Mouse (Mus musculus): ENCODE results near the gene Kdm5a. TPM values are rescaled to one million over a fixed set of nuclear protein-coding genes. Genes with fewer than 3 reads are reported as not detected.
A peak's percentile ranks its signal among the peaks of the same experiment; 100 is the strongest.

The Kdm5a gene
- polyA plus RNA-seq, 1 experiment from 2014 or later = 63.4 TPM

DNA sequence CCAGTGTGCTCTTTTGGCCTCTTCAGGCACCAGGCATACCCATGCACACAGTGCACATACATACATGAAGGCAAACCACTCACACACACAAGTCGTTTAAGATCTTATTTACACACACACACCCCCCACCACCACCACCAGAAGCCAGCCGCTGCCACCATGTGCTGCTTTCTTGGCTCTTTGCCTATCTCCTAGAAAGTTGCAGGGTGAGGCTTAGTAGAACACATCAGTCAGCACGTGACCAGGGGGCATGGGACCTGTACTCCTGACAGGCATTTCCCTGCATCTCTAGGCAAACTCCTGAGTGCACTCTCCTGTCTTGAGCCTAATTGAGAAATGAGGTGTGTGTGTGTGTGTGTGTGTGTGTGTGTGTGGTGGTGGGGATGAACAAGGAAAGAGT is 121.1 kb downstream of the Kdm5a start:
- H3K27me3 ChIP-seq (replicated peaks; ENCODE audit: control insufficient read depth, insufficient read depth, low read length) = peaks cover 2% of the 10 kb centered on the region; the same call in 1 of the 2 replicates
- H3K27ac ChIP-seq (ENCODE audit: low read depth, low read length) = no peak overlapping the region
- peaks cover 9% of the 10 kb centered on the region for H3K36me3 ChIP-seq (ENCODE audit: control insufficient read depth, insufficient read depth, low read length)
- no peak for ATAC-seq (replicated peaks; ENCODE audit: low FRiP score)
- no peak for DNase-seq (ENCODE audit: low spot score)
- H3K9me3 ChIP-seq (ENCODE audit: control insufficient read depth, low read length) = no peaks in the 10 kb centered on the region
- H3K4me3 ChIP-seq (ENCODE audit: low read depth, low read length) = no peak overlapping the region
- H3K4me2 ChIP-seq = no peak overlapping the region
- 0 out of 2 replicates have a peak, but pooled peaks cover 3% of the 10 kb centered on the region for H3K4me1 ChIP-seq (replicated peaks; ENCODE audit: control insufficient read depth, insufficient read depth, low read length)
- WGBS = 65% methylated on average over 3 of the region's 3 CpGs
- H3K9ac ChIP-seq (ENCODE audit: low read depth, low read length) = no peak overlapping the region

- Histone ChIP-seq H3K9ac (ENCODE audit: low read depth, low read length) (no peak overlapping the region), H3K4me3 (ENCODE audit: low read depth, low read length) (no peak overlapping the region), H3K4me2 (no peak overlapping the region), H3K9me3 (ENCODE audit: control insufficient read depth, low read length) (no peaks in the 10 kb centered on the region), H3K36me3 (ENCODE audit: control insufficient read depth, insufficient read depth, low read length) (peaks cover 8% of the 10 kb centered on the region), H3K4me1 (replicated peaks; ENCODE audit: control insufficient read depth, insufficient read depth, low read length) (0 out of 2 replicates have a peak, but pooled peaks cover 3% of the 10 kb centered on the region), H3K27me3 (replicated peaks; ENCODE audit: control insufficient read depth, insufficient read depth, low read length) (peaks cover 3% of the 10 kb centered on the region; the same call in 1 of the 2 replicates), H3K27ac (ENCODE audit: low read depth, low read length) (no peak overlapping the region)
- ATAC-seq (replicated peaks; ENCODE audit: low FRiP score) (0 out of 2 replicates have a peak, but pooled peaks have one; percentile 13), DNase-seq (ENCODE audit: low spot score) (no peak)
- WGBS = 46% methylated on average over 8 of the region's 8 CpGs
Measured at GRCm38 (mm10) chr6:120486051-120486510, 122.2 kb downstream of the Kdm5a start.

DNA sequence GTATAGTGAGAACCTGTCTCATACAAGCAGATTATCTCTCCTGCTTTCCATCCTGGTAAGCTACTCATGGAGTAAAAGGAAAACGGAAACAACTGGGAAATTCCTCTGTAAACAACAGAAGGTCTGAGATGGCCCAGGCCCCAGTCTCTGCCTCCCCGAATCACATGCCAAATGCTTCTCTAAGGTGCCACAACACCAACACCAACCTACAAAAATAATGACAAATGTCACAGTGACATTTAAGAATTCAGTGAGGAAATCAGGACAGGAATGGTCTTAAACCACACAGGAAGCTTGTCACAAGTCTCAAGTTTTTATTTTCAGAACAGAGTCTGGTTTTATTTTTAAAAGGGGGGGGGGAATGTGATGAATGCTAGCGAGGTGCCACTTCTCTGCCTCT is 124.7 kb downstream of the Kdm5a start:
- WGBS = 49% methylated on average over 3 of the region's 3 CpGs
- Histone ChIP-seq H3K27ac (ENCODE audit: low read depth, low read length) (no peak overlapping the region), H3K4me3 (ENCODE audit: low read depth, low read length) (no peak overlapping the region), H3K9me3 (ENCODE audit: control insufficient read depth, low read length) (no peaks in the 10 kb centered on the region), H3K27me3 (replicated peaks; ENCODE audit: control insufficient read depth, insufficient read depth, low read length) (peaks cover 28% of the 10 kb centered on the region), H3K4me1 (replicated peaks; ENCODE audit: control insufficient read depth, insufficient read depth, low read length) (peaks cover 17% of the 10 kb centered on the region), H3K9ac (ENCODE audit: low read depth, low read length) (no peak overlapping the region), H3K4me2 (no peak overlapping the region), H3K36me3 (ENCODE audit: control insufficient read depth, insufficient read depth, low read length) (no peaks in the 10 kb centered on the region)
- DNase-seq (ENCODE audit: low spot score) (no peak), ATAC-seq (replicated peaks; ENCODE audit: low FRiP score) (no peak)

DNA sequence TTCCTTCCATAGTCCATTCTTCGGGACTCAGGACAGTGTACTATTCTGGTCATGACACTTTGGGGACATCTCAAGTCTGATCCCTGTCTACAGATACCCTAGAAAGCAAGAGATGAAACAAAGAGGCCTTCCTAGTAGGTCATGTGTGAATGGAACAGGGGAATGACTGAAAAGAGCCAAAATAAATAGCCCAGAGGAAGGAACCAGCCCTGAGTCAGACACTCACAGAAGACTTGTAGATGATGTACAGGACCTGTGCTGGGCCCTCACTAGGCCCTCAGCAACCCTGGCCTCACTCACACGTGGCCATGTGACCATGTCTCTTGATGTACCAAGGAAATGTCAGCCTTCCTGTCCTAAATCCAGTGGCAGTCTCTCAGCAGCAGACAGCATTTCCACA is 125.5 kb downstream of the Kdm5a start:
- no peaks in the 10 kb centered on the region for H3K36me3 ChIP-seq (ENCODE audit: control insufficient read depth, insufficient read depth, low read length)
- H3K4me1 ChIP-seq (replicated peaks; ENCODE audit: control insufficient read depth, insufficient read depth, low read length) = peaks cover 22% of the 10 kb centered on the region
- peaks cover 36% of the 10 kb centered on the region for H3K27me3 ChIP-seq (replicated peaks; ENCODE audit: control insufficient read depth, insufficient read depth, low read length)
- 56% methylated on average over 2 of the region's 2 CpGs for WGBS
- H3K9me3 ChIP-seq (ENCODE audit: control insufficient read depth, low read length) = no peaks in the 10 kb centered on the region
- H3K27ac ChIP-seq (ENCODE audit: low read depth, low read length) = no peak overlapping the region
- H3K4me2 ChIP-seq = no peak overlapping the region
- H3K4me3 ChIP-seq (ENCODE audit: low read depth, low read length) = no peak overlapping the region
- no peak for ATAC-seq (replicated peaks; ENCODE audit: low FRiP score)
- no peak overlapping the region for H3K9ac ChIP-seq (ENCODE audit: low read depth, low read length)
- DNase-seq (ENCODE audit: low spot score) = no peak

- Histone ChIP-seq H3K4me2 (no peak overlapping the region), H3K9ac (ENCODE audit: low read depth, low read length) (no peak overlapping the region), H3K4me3 (ENCODE audit: low read depth, low read length) (no peak overlapping the region), H3K27me3 (replicated peaks; ENCODE audit: control insufficient read depth, insufficient read depth, low read length) (peaks cover 45% of the 10 kb centered on the region), H3K27ac (ENCODE audit: low read depth, low read length) (no peak overlapping the region), H3K36me3 (ENCODE audit: control insufficient read depth, insufficient read depth, low read length) (no peaks in the 10 kb centered on the region), H3K4me1 (replicated peaks; ENCODE audit: control insufficient read depth, insufficient read depth, low read length) (peaks cover 22% of the 10 kb centered on the region), H3K9me3 (ENCODE audit: control insufficient read depth, low read length) (no peaks in the 10 kb centered on the region)
- ATAC-seq (replicated peaks; ENCODE audit: low FRiP score) (no peak), DNase-seq (ENCODE audit: low spot score) (no peak)
- WGBS = 69% methylated on average over 7 of the region's 7 CpGs
Measured at GRCm38 (mm10) chr6:120491064-120491463, 127.1 kb downstream of the Kdm5a start.

- Histone ChIP-seq H3K4me3 (ENCODE audit: low read depth, low read length) (peak overlapping the region; percentile 66), H3K27ac (ENCODE audit: low read depth, low read length) (no peak overlapping the region), H3K4me2 (peak overlapping the region; percentile 96), H3K9me3 (ENCODE audit: control insufficient read depth, low read length) (no peaks in the 10 kb centered on the region), H3K4me1 (replicated peaks; ENCODE audit: control insufficient read depth, insufficient read depth, low read length) (peaks cover 22% of the 10 kb centered on the region), H3K36me3 (ENCODE audit: control insufficient read depth, insufficient read depth, low read length) (no peaks in the 10 kb centered on the region), H3K27me3 (replicated peaks; ENCODE audit: control insufficient read depth, insufficient read depth, low read length) (peaks cover 45% of the 10 kb centered on the region), H3K9ac (ENCODE audit: low read depth, low read length) (no peak overlapping the region)
- ATAC-seq (replicated peaks; ENCODE audit: low FRiP score) (no peak; the same call in 1 of the 2 replicates), DNase-seq (ENCODE audit: low spot score) (no peak)
- 12% methylated on average over 22 of the region's 22 CpGs for WGBS
Measured at GRCm38 (mm10) chr6:120491862-120492498, 128.1 kb downstream of the Kdm5a start.

GRCm38 (mm10) chr6:120492499-120493373 is 128.8 kb downstream of the Kdm5a start:
- Histone ChIP-seq H3K4me2 (peak overlapping the region; percentile 96), H3K27me3 (replicated peaks; ENCODE audit: control insufficient read depth, insufficient read depth, low read length) (peaks cover 45% of the 10 kb centered on the region), H3K9ac (ENCODE audit: low read depth, low read length) (peak overlapping the region; percentile 40), H3K27ac (ENCODE audit: low read depth, low read length) (no peak overlapping the region), H3K9me3 (ENCODE audit: control insufficient read depth, low read length) (no peaks in the 10 kb centered on the region), H3K4me3 (ENCODE audit: low read depth, low read length) (peak overlapping the region; percentile 66), H3K4me1 (replicated peaks; ENCODE audit: control insufficient read depth, insufficient read depth, low read length) (peaks cover 22% of the 10 kb centered on the region), H3K36me3 (ENCODE audit: control insufficient read depth, insufficient read depth, low read length) (no peaks in the 10 kb centered on the region)
- peak; percentile 66 for DNase-seq (ENCODE audit: low spot score)
- ATAC-seq (replicated peaks; ENCODE audit: low FRiP score) = peak; percentile 33; the same call in 1 of the 2 replicates
- 2% methylated on average over 89 of the region's 95 CpGs for whole genome bisulfite sequencing

- Histone ChIP-seq H3K27me3 (replicated peaks; ENCODE audit: control insufficient read depth, insufficient read depth, low read length) (peaks cover 45% of the 10 kb centered on the region), H3K4me2 (peak within 1 kb of the TSS; percentile 96), H3K27ac (ENCODE audit: low read depth, low read length) (no peak within 1 kb of the TSS), H3K36me3 (ENCODE audit: control insufficient read depth, insufficient read depth, low read length) (no peaks in the 10 kb centered on the region), H3K9ac (ENCODE audit: low read depth, low read length) (peak within 1 kb of the TSS; percentile 40), H3K4me1 (replicated peaks; ENCODE audit: control insufficient read depth, insufficient read depth, low read length) (peaks cover 22% of the 10 kb centered on the region), H3K4me3 (ENCODE audit: low read depth, low read length) (peak within 1 kb of the TSS; percentile 66), H3K9me3 (ENCODE audit: control insufficient read depth, low read length) (no peaks in the 10 kb centered on the region)
- 1% methylated on average over 76 of the region's 84 CpGs for WGBS
- ATAC-seq (replicated peaks; ENCODE audit: low FRiP score) = peak; percentile 30; the same call in 1 of the 2 replicates
- peak; percentile 74 for DNase-seq (ENCODE audit: low spot score)
Measured at GRCm38 (mm10) chr6:120493374-120494181, 129.7 kb downstream of the Kdm5a start, which contains the start of gene Tmem121b. Gene Tmem121b (minus strand): TSS chr6:120493807.

Measured in liver, embryonic 11.5 days (tissue).